24 mouse cellular contexts compared by ENCODE assay signal in the genomic region with DNA sequence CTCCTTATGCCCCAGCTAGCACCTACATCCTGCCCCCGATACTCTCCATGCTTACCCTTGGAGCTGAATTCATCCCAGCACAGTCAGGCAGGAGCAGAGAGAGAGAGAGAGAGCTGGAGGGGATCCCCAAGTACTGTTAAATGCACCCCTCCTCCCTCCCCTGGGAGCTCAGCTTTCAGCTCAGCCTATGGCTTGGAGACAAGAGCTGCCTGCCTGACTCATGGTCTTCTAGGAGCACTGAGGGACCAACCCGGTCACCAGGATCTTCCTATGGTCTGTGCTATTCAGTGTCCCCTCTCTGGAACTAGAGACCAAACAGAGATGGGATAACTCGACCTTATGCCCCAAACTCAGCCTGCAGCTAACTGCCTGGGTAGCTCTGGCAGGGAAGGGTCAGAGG. TPM values are rescaled to one million over a fixed set of nuclear protein-coding genes. Genes with fewer than 3 reads are reported as not detected.
"Had no signal": no experiment of that assay in that cellular context is flagged by ENCODE, and none has a peak within 500 bp of the region (broad histone marks: within the 10 kb centered on the region; RNA-seq: fewer than 3 reads in every experiment).

Olfr545 (minus strand) TSS at position 101 of the 400 bp plus-strand sequence.

- DNase-seq: lung, adult 18-20 months; lung, embryonic 14.5 days; lung, postnatal 10 days; lung, postnatal 4 days; retina, postnatal 1 day; right cerebral cortex, adult 18-20 months; right cerebral cortex, postnatal 25 days; right cerebral cortex, postnatal 4 days; spleen, adult 18-20 months; thymus, adult 18-20 months; thymus, postnatal 14 days; thymus, postnatal 36 days had no signal

- H3K36me3 ChIP-seq: midbrain, embryonic 10.5 days; midbrain, embryonic 13.5 days; neural tube, embryonic 13.5 days; neural tube, embryonic 15.5 days had no signal

- H3K27ac ChIP-seq: liver, embryonic 14.5 days; midbrain, embryonic 10.5 days; midbrain, embryonic 13.5 days; neural tube, embryonic 13.5 days; neural tube, embryonic 15.5 days had no signal

- H3K9me3 ChIP-seq: midbrain, embryonic 10.5 days; midbrain, embryonic 13.5 days; neural tube, embryonic 13.5 days; neural tube, embryonic 15.5 days had no signal

- H3K9ac ChIP-seq: liver, embryonic 14.5 days; lung, embryonic 14.5 days; midbrain, embryonic 13.5 days; neural tube, embryonic 13.5 days; neural tube, embryonic 15.5 days had no signal

- H3K4me1 ChIP-seq: midbrain, embryonic 10.5 days; midbrain, embryonic 13.5 days; neural tube, embryonic 13.5 days; neural tube, embryonic 15.5 days had no signal

- ATAC-seq: midbrain, embryonic 13.5 days; midbrain, embryonic 16.5 days had no signal

- H3K27me3 ChIP-seq: midbrain, embryonic 13.5 days; neural tube, embryonic 13.5 days; neural tube, embryonic 15.5 days had no signal

- H3K4me3 ChIP-seq: midbrain, embryonic 10.5 days; midbrain, embryonic 13.5 days; myocyte; neural tube, embryonic 13.5 days; neural tube, embryonic 15.5 days had no signal

- H3K4me2 ChIP-seq: lung, embryonic 14.5 days; midbrain, embryonic 13.5 days; neural tube, embryonic 13.5 days; neural tube, embryonic 15.5 days had no signal

RNA-seq across cellular contexts. Expression of gene Olfr545, which starts in this region (rescaled TPM):
- total RNA-seq: megakaryocyte-erythroid progenitor cell, adult 5-6 weeks had no signal
- polyA plus RNA-seq: liver, embryonic 14.5 days; liver, embryonic 16.5 days; lung, embryonic 14.5 days; lung, embryonic 16.5 days; myocyte; small intestine, adult 2 months; thymus, postnatal 0 days had no signal
